Mouse (Mus musculus): ENCODE data around the gene Rasgrp1. TPM values are rescaled to one million over a fixed set of nuclear protein-coding genes. Genes with fewer than 3 reads are reported as not detected.

Rasgrp1 gene
- polyA plus RNA-seq, 1 experiment from 2014 or later = 2.0 TPM

Other genes starting within 250 kb of the Rasgrp1 start
- gene Spred1, start 221.6 kb downstream of the Rasgrp1 start, polyA plus RNA-seq (2015; fragmentation: Nextera tagmentation; extraction: Ambion mirVana) = 7.4 and 7.9 TPM in 2 replicates
- 21.3 and 21.6 TPM in 2 replicates for gene Fam98b, start 93.3 kb downstream of the Rasgrp1 start, polyA plus RNA-seq (2015; fragmentation: Nextera tagmentation; extraction: Ambion mirVana)